Mouse (Mus musculus) embryonic facial prominence, embryonic 14.5 days (tissue): Measurements from ENCODE around the gene Tmem123. TPM values are rescaled to one million over a fixed set of nuclear protein-coding genes. Genes with fewer than 3 reads are reported as not detected.

Source experiments
- ATAC-seq: fragments of 200-750 bp; cut with Nextera tagmentation; 2 replicates; pipeline ENCODE4 v1.8.0; 2017; ENCODE audit warnings: low read depth, moderate number of reproducible peaks, moderate TSS enrichment
- DNase-seq: peaks from one replicate; pipeline ENCODE4 v3.0.0-alpha.2; 2015; ENCODE audit warnings: low spot score
- H3K27ac ChIP-seq: fragments of 300-500 bp; sonication (generic); replicated peaks from 2 replicates; pipeline ENCODE4 v1.5.1; 2014; ENCODE audit warnings: low read depth, mild to moderate bottlenecking, low read length, moderate library complexity
- H3K27me3 ChIP-seq: fragments of 300-500 bp; sonication (generic); replicated peaks from 2 replicates; pipeline ENCODE4 v1.6.1; 2014; ENCODE audit warnings: low read length; ENCODE audit not compliant: control insufficient read depth, insufficient read depth
- H3K36me3 ChIP-seq: fragments of 300-500 bp; sonication (generic); 2 replicates; pipeline ENCODE4 v1.6.1; 2014; ENCODE audit warnings: low read length, mixed read lengths; ENCODE audit not compliant: control insufficient read depth, insufficient read depth
- H3K4me1 ChIP-seq: fragments of 300-500 bp; sonication (generic); 2 replicates; pipeline ENCODE4 v1.6.1; 2014; ENCODE audit warnings: antibody characterized with exemption, low read length; ENCODE audit not compliant: control insufficient read depth, insufficient read depth
- H3K4me2 ChIP-seq: fragments of 300-500 bp; sonication (generic); 2 replicates; pipeline ENCODE4 v1.6.1; 2014; ENCODE audit warnings: low read depth, mild to moderate bottlenecking, low read length, moderate library complexity, mixed read lengths
- H3K4me3 ChIP-seq: fragments of 300-500 bp; sonication (generic); 2 replicates; pipeline ENCODE4 v1.5.1; 2014; ENCODE audit warnings: low read depth, mild to moderate bottlenecking, low read length
- H3K9ac ChIP-seq: fragments of 300-500 bp; sonication (generic); 2 replicates; pipeline ENCODE4 v1.6.1; 2014; ENCODE audit warnings: low read depth, mild to moderate bottlenecking, low read length, moderate library complexity, mixed read lengths
- H3K9me3 ChIP-seq: fragments of 300-500 bp; sonication (generic); 2 replicates; pipeline ENCODE4 v1.6.1; 2016; ENCODE audit warnings: low read length; ENCODE audit not compliant: control insufficient read depth
- whole genome bisulfite sequencing: fragments of 180-500 bp; shearing (Covaris S2); extraction: QIAGEN DNeasy Blood & Tissue Kit; methylation state at CpG from one replicate; pipeline ENCODE4 v1.1.7; 2014; 5-methylcytosine and 5-hydroxymethylcytosine counted together
- polyA plus RNA-seq: library from polyadenylated mRNA; unstranded; fragments of >200 nt; fragmentation: Nextera tagmentation; extraction: Ambion mirVana; gene quantifications from 2 replicates; pipeline ENCODE4 v1.2.1, GENCODE M21; 2014

The Tmem123 gene
- polyA plus RNA-seq, 1 experiment from 2014 or later = 130 TPM

DNA sequence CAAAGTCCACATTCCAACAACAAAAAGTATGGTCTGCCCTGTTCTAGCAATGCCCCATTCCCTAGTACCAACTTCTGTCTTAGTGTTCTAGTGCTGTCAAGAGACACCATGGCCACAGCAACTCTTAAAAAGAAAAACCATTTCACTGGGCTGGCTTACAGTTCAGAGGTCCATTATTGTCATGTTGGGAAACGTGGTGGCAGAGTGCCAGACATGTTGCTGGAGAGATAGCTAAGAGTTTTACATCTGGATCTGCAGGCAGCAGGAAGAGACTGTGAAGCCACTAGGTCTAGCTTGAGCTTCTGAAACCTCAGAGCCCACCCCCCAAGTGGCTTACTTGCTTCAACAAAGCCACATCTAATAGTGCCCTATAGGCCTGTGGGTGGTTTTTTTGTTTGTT is 13.8 kb downstream of the Tmem123 start:
- DNase-seq = no peak
- H3K27ac ChIP-seq = no peak overlapping the region

DNA sequence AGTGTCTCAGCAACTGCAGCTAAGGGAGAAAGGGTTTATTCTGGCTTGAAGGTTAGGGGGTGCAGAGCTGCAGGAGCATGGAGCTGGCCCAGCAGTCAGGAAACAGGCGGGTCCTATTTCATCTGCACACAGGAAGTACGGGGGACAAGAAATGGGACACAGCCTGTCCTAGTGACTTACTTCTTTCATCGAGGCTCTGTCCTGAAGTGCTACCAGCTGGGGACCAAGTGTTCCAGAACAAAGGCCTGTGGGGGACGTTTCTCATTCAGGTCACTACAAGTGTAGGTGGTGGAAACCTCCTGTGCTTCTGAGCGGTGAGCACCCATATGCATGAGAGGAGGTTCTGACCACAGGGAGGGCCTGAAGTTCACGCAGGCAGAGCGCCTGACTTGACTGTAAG is 14.9 kb downstream of the Tmem123 start:
- 72% methylated on average over 7 of the region's 7 CpGs for WGBS

More for the DNA sequence above, 13.8 kb downstream of the Tmem123 start:
- no peak overlapping the region for H3K4me2 ChIP-seq
- WGBS = 72% methylated on average over 1 of the region's 1 CpGs
- H3K9ac ChIP-seq = no peak overlapping the region
- peaks cover 23% of the 10 kb centered on the region for H3K36me3 ChIP-seq
- no peaks in the 10 kb centered on the region for H3K4me1 ChIP-seq
- no peaks in the 10 kb centered on the region for H3K27me3 ChIP-seq
- no peaks in the 10 kb centered on the region for H3K9me3 ChIP-seq
- H3K4me3 ChIP-seq = no peak overlapping the region
- ATAC-seq = no peak

DNA sequence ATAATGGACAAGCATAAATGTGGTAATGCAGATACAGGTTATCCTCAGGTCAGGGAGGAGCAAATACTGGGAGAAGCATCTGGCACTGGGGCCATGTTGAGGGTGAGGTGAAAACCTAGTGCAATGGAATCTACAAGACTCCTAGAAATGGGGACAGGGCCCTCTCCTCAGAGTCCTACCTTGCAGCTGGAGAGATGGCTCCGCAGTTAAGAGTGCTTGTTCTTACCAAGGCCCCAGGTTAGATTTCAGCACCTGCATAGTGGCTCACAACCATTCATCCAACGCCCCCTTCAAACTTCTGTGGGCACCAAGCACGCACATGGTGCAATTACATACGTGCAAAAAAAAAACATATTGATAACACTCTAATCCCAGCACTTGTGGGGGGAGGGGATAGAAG is 15.9 kb downstream of the Tmem123 start:
- Histone ChIP-seq H3K27ac (no peak overlapping the region), H3K4me3 (no peak overlapping the region), H3K36me3 (peaks cover 8% of the 10 kb centered on the region), H3K27me3 (no peaks in the 10 kb centered on the region), H3K4me1 (no peaks in the 10 kb centered on the region; the same call in 1 of the 2 replicates), H3K4me2 (no peak overlapping the region), H3K9ac (no peak overlapping the region), H3K9me3 (no peaks in the 10 kb centered on the region)
- DNase-seq = no peak
- WGBS = 81% methylated on average over 4 of the region's 4 CpGs
- no peak for ATAC-seq

More for the DNA sequence above, 14.9 kb downstream of the Tmem123 start:
- no peak overlapping the region for H3K4me2 ChIP-seq
- no peaks in the 10 kb centered on the region for H3K27me3 ChIP-seq
- no peak overlapping the region for H3K9ac ChIP-seq
- H3K4me3 ChIP-seq = no peak overlapping the region
- no peaks in the 10 kb centered on the region for H3K9me3 ChIP-seq
- ATAC-seq = no peak
- no peak for DNase-seq
- peaks cover 16% of the 10 kb centered on the region for H3K36me3 ChIP-seq
- H3K4me1 ChIP-seq = no peaks in the 10 kb centered on the region
- no peak overlapping the region for H3K27ac ChIP-seq

DNA sequence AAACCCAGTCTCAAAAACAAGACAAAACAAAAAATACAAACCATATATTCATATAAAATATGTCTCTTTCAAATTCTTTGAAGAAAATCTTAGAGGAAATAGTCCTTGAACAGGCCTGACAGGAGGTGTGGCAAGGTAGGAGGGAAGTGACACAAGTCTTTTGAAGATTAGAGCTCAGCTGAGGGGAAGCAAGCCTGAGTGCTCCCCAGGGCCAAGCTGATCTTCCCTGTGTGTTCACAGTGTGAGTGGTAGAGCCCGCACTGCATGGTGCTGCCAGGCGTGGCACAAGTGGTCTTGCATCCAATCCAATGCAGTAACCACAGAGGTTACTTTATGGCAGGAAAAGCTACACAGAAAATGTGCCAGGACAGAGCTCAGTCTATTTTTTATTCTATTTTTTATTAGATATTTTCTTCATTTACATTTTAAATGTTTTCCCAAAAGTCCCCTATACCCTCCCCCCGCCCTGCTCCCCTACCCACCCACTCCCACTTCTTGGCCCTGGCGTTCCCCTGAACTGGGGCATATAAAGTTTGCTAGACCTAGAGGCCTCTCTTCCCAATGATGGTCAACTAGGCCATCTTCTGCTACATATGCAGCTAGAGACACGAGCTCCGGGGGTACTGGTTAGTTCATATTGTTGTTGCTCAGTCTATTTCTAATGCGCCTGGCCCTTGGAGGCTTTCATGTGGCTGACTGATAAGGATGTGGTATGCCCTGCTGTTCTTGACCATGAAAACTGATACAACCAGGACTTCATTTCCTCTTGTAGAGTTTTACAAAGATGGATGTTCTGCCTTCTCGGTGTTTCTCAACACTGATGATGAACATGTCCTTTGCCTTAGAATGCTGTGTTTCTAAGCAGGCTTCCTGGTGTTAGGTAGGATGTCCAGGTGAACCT is 16.7 kb downstream of the Tmem123 start:
- H3K4me2 ChIP-seq = no peak overlapping the region
- no peak for ATAC-seq
- no peak overlapping the region for H3K9ac ChIP-seq
- no peak overlapping the region for H3K27ac ChIP-seq
- DNase-seq = no peak
- no peaks in the 10 kb centered on the region for H3K9me3 ChIP-seq
- H3K4me3 ChIP-seq = no peak overlapping the region
- no peaks in the 10 kb centered on the region for H3K27me3 ChIP-seq
- H3K4me1 ChIP-seq = no peaks in the 10 kb centered on the region; the same call in 1 of the 2 replicates
- peaks cover 8% of the 10 kb centered on the region for H3K36me3 ChIP-seq
- 88% methylated on average over 8 of the region's 8 CpGs for WGBS

DNA sequence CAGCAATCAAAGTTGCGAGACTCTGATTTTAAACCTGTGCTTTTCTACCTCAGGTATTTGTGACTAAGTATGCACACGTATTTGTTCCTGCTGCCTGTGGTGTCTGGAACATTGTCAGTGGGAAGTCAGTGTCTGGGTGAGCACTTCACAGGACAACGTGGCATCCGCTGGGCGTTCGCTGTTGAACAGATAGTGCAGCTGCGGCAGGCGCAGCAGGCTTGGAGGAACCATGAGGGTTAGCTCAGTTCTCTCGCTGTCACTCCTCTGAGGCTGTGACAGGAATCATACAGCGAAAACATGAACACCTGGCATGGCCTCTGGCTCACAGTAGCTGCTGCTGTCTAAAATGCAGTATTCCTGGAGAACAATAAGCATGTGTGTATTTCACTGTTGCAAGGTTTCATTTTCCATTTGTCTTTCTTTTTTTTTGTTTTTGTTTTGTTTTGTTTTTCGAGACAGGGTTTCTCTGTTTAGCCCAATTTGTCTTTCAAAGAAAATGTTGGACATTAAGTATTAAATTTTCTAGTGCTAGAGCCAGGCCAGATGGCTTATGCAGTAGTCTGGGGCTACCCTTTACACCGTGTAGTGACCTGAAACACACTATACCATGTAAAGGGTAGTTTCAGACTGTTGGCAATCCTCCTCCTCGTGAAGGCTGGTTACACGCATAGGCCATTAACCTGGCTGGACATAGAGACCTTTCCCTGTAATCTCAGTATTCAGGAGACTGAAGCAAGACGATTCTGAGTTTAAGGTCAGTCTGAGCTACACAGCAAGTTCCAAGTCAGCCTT is 20.2 kb downstream of the Tmem123 start:
- Histone ChIP-seq H3K27ac (peak overlapping the region; percentile 72), H3K4me2 (no peak overlapping the region), H3K4me1 (no peaks in the 10 kb centered on the region; the same call in none of the 2 replicates), H3K9ac (no peak overlapping the region), H3K4me3 (no peak overlapping the region), H3K27me3 (no peaks in the 10 kb centered on the region), H3K36me3 (peaks cover 12% of the 10 kb centered on the region), H3K9me3 (no peaks in the 10 kb centered on the region)
- ATAC-seq = peak; percentile 51
- peak; percentile 50 for DNase-seq
- 71% methylated on average over 15 of the region's 15 CpGs for WGBS

DNA sequence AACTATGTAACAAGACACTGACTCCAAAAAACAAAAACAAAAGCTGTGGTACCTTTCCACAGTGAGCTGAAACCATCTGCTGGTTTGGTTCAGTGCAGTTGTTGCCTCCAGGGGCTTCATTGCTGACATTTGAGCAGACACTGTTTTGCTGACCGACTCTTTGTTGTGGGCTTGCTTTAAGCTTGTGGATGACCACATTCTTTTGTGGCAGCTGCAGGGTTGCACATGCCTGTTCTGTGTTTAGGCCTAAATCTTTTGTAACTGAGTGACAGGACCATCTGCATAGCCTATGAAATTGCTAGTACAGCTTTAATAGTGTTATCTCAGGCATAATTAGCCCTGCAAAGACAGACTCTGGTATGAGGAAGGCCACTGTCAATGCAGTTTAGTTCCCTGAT is 20.8 kb downstream of the Tmem123 start:
- Histone ChIP-seq H3K4me3 (no peak overlapping the region), H3K4me1 (no peaks in the 10 kb centered on the region; the same call in none of the 2 replicates), H3K27me3 (no peaks in the 10 kb centered on the region), H3K4me2 (no peak overlapping the region), H3K27ac (peak overlapping the region; percentile 72), H3K9ac (no peak overlapping the region), H3K9me3 (no peaks in the 10 kb centered on the region), H3K36me3 (peaks cover 12% of the 10 kb centered on the region)
- ATAC-seq = peak; percentile 86
- peak; percentile 92 for DNase-seq
- 5% methylated on average over 1 of the region's 1 CpGs for WGBS

DNA sequence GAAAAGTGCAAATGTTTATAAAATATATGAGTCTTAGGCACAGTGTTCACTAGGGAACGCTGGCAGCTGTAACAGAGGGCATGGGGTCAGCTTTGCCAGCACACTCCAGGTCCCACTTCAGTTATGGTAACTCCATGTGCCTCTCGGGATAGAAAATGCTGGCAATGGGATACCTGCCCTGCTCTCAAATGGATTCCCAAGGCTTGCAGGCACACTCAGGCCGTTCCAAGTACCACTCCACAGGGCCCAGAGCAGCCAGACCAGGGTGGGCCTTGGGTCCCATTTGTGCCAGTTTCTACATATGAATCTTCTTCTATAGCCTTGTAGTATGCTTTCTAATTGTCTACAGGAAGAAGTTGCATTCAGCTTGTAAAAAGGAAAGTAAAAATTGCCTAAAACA is 21.6 kb downstream of the Tmem123 start:
- DNase-seq (no peak), ATAC-seq (no peak)
- Histone ChIP-seq H3K9me3 (no peaks in the 10 kb centered on the region), H3K4me3 (no peak overlapping the region), H3K4me1 (no peaks in the 10 kb centered on the region; the same call in none of the 2 replicates), H3K4me2 (no peak overlapping the region), H3K9ac (no peak overlapping the region), H3K27ac (no peak overlapping the region; the same call in 1 of the 2 replicates), H3K27me3 (no peaks in the 10 kb centered on the region), H3K36me3 (peaks cover 12% of the 10 kb centered on the region)
- 70% methylated on average over 3 of the region's 3 CpGs for WGBS

DNA sequence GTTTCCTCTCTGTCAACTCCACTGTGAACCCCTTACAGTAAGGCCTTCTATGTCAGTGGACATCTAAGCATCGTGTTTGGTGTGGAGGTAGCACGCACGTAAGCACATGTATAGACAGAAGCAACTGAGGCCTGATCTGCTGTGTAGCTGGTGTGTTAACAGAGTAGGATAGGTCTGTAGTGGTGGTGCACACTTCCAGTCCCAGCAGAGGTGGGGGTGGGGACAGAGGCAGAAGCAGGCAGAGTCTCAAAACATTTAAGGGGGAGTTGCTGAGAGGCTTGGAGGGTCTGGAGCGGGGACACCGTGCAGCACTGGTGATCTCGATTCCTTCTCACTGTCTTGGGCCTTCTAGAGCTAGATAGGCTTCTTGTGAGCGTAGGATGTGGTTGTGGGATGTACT is 22.2 kb downstream of the Tmem123 start:
- Histone ChIP-seq H3K36me3 (peaks cover 17% of the 10 kb centered on the region), H3K4me1 (no peaks in the 10 kb centered on the region; the same call in none of the 2 replicates), H3K4me3 (no peak overlapping the region), H3K4me2 (no peak overlapping the region), H3K9me3 (no peaks in the 10 kb centered on the region), H3K27ac (no peak overlapping the region), H3K9ac (no peak overlapping the region), H3K27me3 (no peaks in the 10 kb centered on the region)
- DNase-seq (no peak), ATAC-seq (no peak)
- WGBS = 86% methylated on average over 7 of the region's 7 CpGs
